ENCODE assay signal across 8 mouse cellular contexts in genomic region chr14:20451302-20451701, GRCm38 (mm10). TPM values are rescaled to one million over a fixed set of nuclear protein-coding genes. Genes with fewer than 3 reads are reported as not detected.
DNase-seq lines count a peak whose midpoint lies in the region; ATAC-seq lines count a peak whose summit lies in the region.

No protein-coding gene starts in this region.

- H3K4me3 ChIP-seq in neural tube, embryonic 11.5 days (ENCODE audit: low read depth, low read length): peak overlapping the region; percentile 26; the same call in 1 of the 2 replicates
- H3K4me3 ChIP-seq in liver, embryonic 12.5 days: peak overlapping the region; percentile 53

- no peak for DNase-seq in frontal cortex, postnatal 36 days (ENCODE audit: low spot score in 2 of 2)
- no peak for DNase-seq in neural tube, embryonic 11.5 days (ENCODE audit: low spot score)
- no peak for DNase-seq in neural tube, embryonic 10.5 days (ENCODE audit: extremely low spot score, low spot score)
- DNase-seq in spleen, postnatal 14 days (ENCODE audit: low spot score in 2 of 2): no peak
- no peak for DNase-seq in thymus, postnatal 10 days (ENCODE audit: low spot score in 2 of 2)

- no peaks in the 10 kb centered on the region for H3K9me3 ChIP-seq in neural tube, embryonic 11.5 days (ENCODE audit: control insufficient read depth, low read length)
- no peaks in the 10 kb centered on the region for H3K9me3 ChIP-seq in liver, embryonic 12.5 days (replicated peaks)

- peak overlapping the region; percentile 16; the same call in 1 of the 2 replicates for H3K9ac ChIP-seq in neural tube, embryonic 11.5 days (ENCODE audit: low read length)
- peak overlapping the region; percentile 58 for H3K9ac ChIP-seq in liver, embryonic 12.5 days

- ATAC-seq in frontal cortex, adult (ENCODE audit: low TSS enrichment): peak; percentile 36
- ATAC-seq in neural tube, embryonic 11.5 days (ENCODE audit: insufficient read depth, low FRiP score, low TSS enrichment): no peak
- ATAC-seq in liver, embryonic 12.5 days: 0 out of 2 replicates have a peak, but pooled peaks have one; percentile 41
- ATAC-seq in CD4-positive, CD25-positive, alpha-beta regulatory T cell, adult 4 months: no peak

- H3K4me1 ChIP-seq in neural tube, embryonic 11.5 days (ENCODE audit: control insufficient read depth, insufficient read depth, low read length): 0 out of 2 replicates have a peak, but pooled peaks cover 2% of the 10 kb centered on the region
- H3K4me1 ChIP-seq in liver, embryonic 12.5 days: peaks cover 18% of the 10 kb centered on the region

- no peak overlapping the region for H3K27ac ChIP-seq in neural tube, embryonic 11.5 days (ENCODE audit: low read depth, low read length)
- H3K27ac ChIP-seq in liver, embryonic 12.5 days: peak overlapping the region; percentile 53; the same call in 1 of the 2 replicates

- H3K36me3 ChIP-seq in neural tube, embryonic 11.5 days (ENCODE audit: control insufficient read depth, insufficient read depth, low read length): no peaks in the 10 kb centered on the region
- H3K36me3 ChIP-seq in liver, embryonic 12.5 days: peaks cover 17% of the 10 kb centered on the region

- no peaks in the 10 kb centered on the region for H3K27me3 ChIP-seq in neural tube, embryonic 11.5 days (ENCODE audit: control insufficient read depth, insufficient read depth, low read length)
- H3K27me3 ChIP-seq in liver, embryonic 12.5 days (replicated peaks): 0 out of 2 replicates have a peak, but pooled peaks cover 3% of the 10 kb centered on the region

- peak overlapping the region; percentile 40 for H3K4me2 ChIP-seq in neural tube, embryonic 11.5 days (ENCODE audit: low read depth)
- H3K4me2 ChIP-seq in liver, embryonic 12.5 days: peak overlapping the region; percentile 91

- WGBS in neural tube, embryonic 11.5 days: 15% methylated on average over 2 of the region's 2 CpGs
- 16% methylated on average over 2 of the region's 2 CpGs for WGBS in liver, embryonic 12.5 days (ENCODE audit: insufficient replicate concordance)

RNA-seq across cellular contexts. Expression of gene Cfap70, which starts 0.7 kb away (rescaled TPM):
- 0.24 and 0.53 TPM in 2 replicates for polyA plus RNA-seq in neural tube, embryonic 11.5 days (2014; fragmentation: Nextera tagmentation; extraction: Ambion mirVana)
- polyA plus RNA-seq in liver, embryonic 12.5 days (2016; fragmentation: Nextera tagmentation; extraction: Ambion mirVana): 0.19 and 0.25 TPM in 2 replicates
- polyA plus RNA-seq in CD4-positive, CD25-positive, alpha-beta regulatory T cell, adult 4 months (2017; shearing (Covaris generic)): not detected

RNA-seq across cellular contexts. Expression of gene Anxa7, which starts 28.6 kb away (rescaled TPM):
- polyA plus RNA-seq in neural tube, embryonic 11.5 days (2014; fragmentation: Nextera tagmentation; extraction: Ambion mirVana): 14.7 and 17.2 TPM in 2 replicates
- 49.2 and 51.4 TPM in 2 replicates for polyA plus RNA-seq in liver, embryonic 12.5 days (2016; fragmentation: Nextera tagmentation; extraction: Ambion mirVana)
- 10 to 100 TPM; 60.1 to 71.0 TPM for polyA plus RNA-seq in CD4-positive, CD25-positive, alpha-beta regulatory T cell, adult 4 months (2017; shearing (Covaris generic))

RNA-seq across cellular contexts. Expression of gene Mss51, which starts 45.4 kb away (rescaled TPM):
- 0.81 and 0.98 TPM in 2 replicates for polyA plus RNA-seq in neural tube, embryonic 11.5 days (2014; fragmentation: Nextera tagmentation; extraction: Ambion mirVana)
- 0.48 and 0.57 TPM in 2 replicates for polyA plus RNA-seq in liver, embryonic 12.5 days (2016; fragmentation: Nextera tagmentation; extraction: Ambion mirVana)
- polyA plus RNA-seq in CD4-positive, CD25-positive, alpha-beta regulatory T cell, adult 4 months (2017; shearing (Covaris generic)): 1 to 10 TPM; 1.5 to 3.5 TPM

RNA-seq across cellular contexts. Expression of gene Mrps16, which starts 57.9 kb away (rescaled TPM):
- 75.0 and 75.6 TPM in 2 replicates for polyA plus RNA-seq in neural tube, embryonic 11.5 days (2014; fragmentation: Nextera tagmentation; extraction: Ambion mirVana)
- polyA plus RNA-seq in liver, embryonic 12.5 days (2016; fragmentation: Nextera tagmentation; extraction: Ambion mirVana): 80.1 and 81.3 TPM in 2 replicates
- polyA plus RNA-seq in CD4-positive, CD25-positive, alpha-beta regulatory T cell, adult 4 months (2017; shearing (Covaris generic)): 100 to 1,000 TPM in 1 of 2 experiments, 10 to 100 TPM in 1; 99.8 to 106 TPM

Comparison
In these comparisons a context has a peak if more than half of its experiments do, and no peak if none do; other contexts are left out.
1. ATAC-seq: peak in frontal cortex, adult (single experiment) and liver, embryonic 12.5 days (single experiment); none in neural tube, embryonic 11.5 days (single experiment) and CD4-positive, CD25-positive, alpha-beta regulatory T cell, adult 4 months (single experiment).